Mouse (Mus musculus) granulocyte monocyte progenitor cell, adult 5-6 weeks (primary cell): ENCODE results near the gene BC055324. TPM values are rescaled to one million over a fixed set of nuclear protein-coding genes. Genes with fewer than 3 reads are reported as not detected.

Source experiments
- total RNA-seq, 2 experiments: library from RNA; stranded (forward) in 1 of 2; stranded (reverse) in 1 of 2; fragments of 200-712, 200-1000 nt in 1 of 2; fragments of >200 nt in 1 of 2; fragmentation: Nextera tagmentation in 1 of 2; gene quantifications; 2 replicates each; pipeline ENCODE4 v1.2.3; 2014 to 2017

The BC055324 gene
- total RNA-seq, 2 experiments from 2014 or later: 15.0 to 28.5 TPM

Other genes with a start within 250 kb of the BC055324 start
- gene Kifap3, start 215.2 kb downstream of the BC055324 start, total RNA-seq (2014; fragmentation: Nextera tagmentation): 7.5 and 10.3 TPM in 2 replicates
- gene Kifap3, start 215.2 kb downstream of the BC055324 start, total RNA-seq (2017): 11.1 and 13.8 TPM in 2 replicates
- gene Scyl3, start 65.7 kb downstream of the BC055324 start, total RNA-seq (2014; fragmentation: Nextera tagmentation): 30.0 and 38.8 TPM in 2 replicates
- gene Scyl3, start 65.7 kb downstream of the BC055324 start, total RNA-seq (2017): 13.9 and 18.9 TPM in 2 replicates
- 2.5 and 6.7 TPM in 2 replicates for gene Mettl18, start 93 bp upstream of the BC055324 start, total RNA-seq (2014; fragmentation: Nextera tagmentation)
- gene Mettl18, start 93 bp upstream of the BC055324 start, total RNA-seq (2017): 12.4 and 13.4 TPM in 2 replicates
- gene Sele, start 53.4 kb upstream of the BC055324 start, total RNA-seq (2014; fragmentation: Nextera tagmentation): not detected in 2 replicates
- gene Sele, start 53.4 kb upstream of the BC055324 start, total RNA-seq (2017): 0.05 TPM in 1 of 2 replicates, not detected in the other
- gene Sell, start 67.2 kb upstream of the BC055324 start, total RNA-seq (2014; fragmentation: Nextera tagmentation): 242 and 318 TPM in 2 replicates
- gene Sell, start 67.2 kb upstream of the BC055324 start, total RNA-seq (2017): 272 and 305 TPM in 2 replicates
- gene Selp, start 120.5 kb upstream of the BC055324 start, total RNA-seq (2014; fragmentation: Nextera tagmentation): 2.2 and 3.7 TPM in 2 replicates
- 0.60 and 1.5 TPM in 2 replicates for gene Selp, start 120.5 kb upstream of the BC055324 start, total RNA-seq (2017)
- 1.5 and 3.4 TPM in 2 replicates for gene F5, start 157.0 kb upstream of the BC055324 start, total RNA-seq (2014; fragmentation: Nextera tagmentation)
- 3.1 and 3.8 TPM in 2 replicates for gene F5, start 157.0 kb upstream of the BC055324 start, total RNA-seq (2017)